Mouse (Mus musculus): ENCODE measurements around the gene Zfp978.
"Not testable (repeated sequence)": the region's sequence is repeated elsewhere in the genome, so short reads cannot be mapped to it uniquely, and the experiment has no call there.

DNA sequence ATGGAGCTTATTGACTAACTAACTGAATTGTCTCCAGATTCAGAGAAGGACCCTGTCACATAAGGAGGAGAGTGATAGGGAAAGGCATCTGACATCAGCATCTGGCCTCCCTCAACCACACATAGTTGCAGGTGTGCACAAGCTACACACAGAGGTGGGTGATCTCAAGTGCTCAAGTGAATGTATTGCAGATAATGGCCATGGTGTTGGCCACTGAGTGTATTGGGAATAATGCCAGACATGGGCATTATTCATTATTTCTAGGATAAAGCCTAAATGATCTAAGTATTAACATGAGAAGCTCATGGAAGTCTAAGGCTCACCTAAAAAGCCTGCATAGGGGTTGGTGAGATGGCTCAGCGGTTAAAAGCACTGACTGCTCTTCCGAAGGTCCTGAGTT, 10.6 kb upstream of the Zfp978 start:
- not testable (repeated sequence) for TF ChIP-seq POLR2A (IDR thresholded peaks at IDR 0.05; ENCODE audit: control insufficient read depth, low read depth, low read length); CTCF (IDR thresholded peaks at IDR 0.05; ENCODE audit: control insufficient read depth, insufficient read depth, insufficient replicate concordance, low read depth, low read length)
